Mouse (Mus musculus): ENCODE data around the gene Minos1. TPM values are rescaled to one million over a fixed set of nuclear protein-coding genes. Genes with fewer than 3 reads are reported as not detected.

Gene Minos1
- 429 and 523 TPM in 2 replicates for polyA plus RNA-seq (2015; fragmentation: Nextera tagmentation; extraction: Ambion mirVana)

- under 1% methylated on average over 61 of the region's 63 CpGs for WGBS
These were observed at the start of gene Minos1 for GRCm38 (mm10) chr4:139130701-139131549. Gene Minos1, minus strand, starts transcription at chr4:139131113.

GRCm38 (mm10) chr4:139179731-139180625, 49.1 kb upstream of the Minos1 start:
- no peak overlapping the region for H3K9ac ChIP-seq
- no peak overlapping the region for H3K4me2 ChIP-seq
- no peak overlapping the region for H3K4me3 ChIP-seq
- H3K27me3 ChIP-seq: no peaks in the 10 kb centered on the region
- 92% methylated on average over 17 of the region's 17 CpGs for WGBS
- no peak overlapping the region for H3K27ac ChIP-seq
- no peaks in the 10 kb centered on the region for H3K4me1 ChIP-seq
- no peak for ATAC-seq
- no peaks in the 10 kb centered on the region for H3K36me3 ChIP-seq (ENCODE audit: poor library complexity, severe bottlenecking)
- peaks cover 12% of the 10 kb centered on the region; the same call in 1 of the 2 replicates for H3K9me3 ChIP-seq (replicated peaks)

More at GRCm38 (mm10) chr4:139130701-139131549, at the start of gene Minos1:
- peak within 1 kb of the TSS; percentile 95 for H3K9ac ChIP-seq
- peak within 1 kb of the TSS; percentile 98 for H3K4me2 ChIP-seq
- H3K27me3 ChIP-seq: no peaks in the 10 kb centered on the region
- peaks cover 22% of the 10 kb centered on the region for H3K4me1 ChIP-seq
- H3K9me3 ChIP-seq (replicated peaks): 0 out of 2 replicates have a peak, but pooled peaks cover 6% of the 10 kb centered on the region
- peak within 1 kb of the TSS; percentile 75 for H3K27ac ChIP-seq
- no peaks in the 10 kb centered on the region; the same call in 1 of the 2 replicates for H3K36me3 ChIP-seq (ENCODE audit: poor library complexity, severe bottlenecking)
- H3K4me3 ChIP-seq: peak within 1 kb of the TSS; percentile 98
- ATAC-seq: peak; percentile 98

- H3K4me3 ChIP-seq: no peak overlapping the region
- ATAC-seq: no peak
- H3K27me3 ChIP-seq: no peaks in the 10 kb centered on the region
- no peaks in the 10 kb centered on the region for H3K36me3 ChIP-seq (ENCODE audit: poor library complexity, severe bottlenecking)
- H3K9ac ChIP-seq: no peak overlapping the region
- H3K4me2 ChIP-seq: no peak overlapping the region
- peaks cover 12% of the 10 kb centered on the region; the same call in 1 of the 2 replicates for H3K9me3 ChIP-seq (replicated peaks)
- no peak overlapping the region for H3K27ac ChIP-seq
- 89% methylated on average over 2 of the region's 2 CpGs for WGBS
- H3K4me1 ChIP-seq: no peaks in the 10 kb centered on the region
These were observed 48.3 kb upstream of the Minos1 start for GRCm38 (mm10) chr4:139179218-139179617.

GRCm38 (mm10) chr4:139178377-139178776, 47.5 kb upstream of the Minos1 start:
- Histone ChIP-seq H3K36me3 (ENCODE audit: poor library complexity, severe bottlenecking) (no peaks in the 10 kb centered on the region), H3K27me3 (no peaks in the 10 kb centered on the region), H3K4me2 (no peak overlapping the region), H3K9me3 (replicated peaks) (peaks cover 12% of the 10 kb centered on the region; the same call in 1 of the 2 replicates), H3K4me1 (no peaks in the 10 kb centered on the region), H3K4me3 (no peak overlapping the region), H3K9ac (no peak overlapping the region), H3K27ac (no peak overlapping the region)
- 93% methylated on average over 11 of the region's 11 CpGs for WGBS
- ATAC-seq: no peak

GRCm38 (mm10) chr4:139177921-139178320, 47.0 kb upstream of the Minos1 start:
- Histone ChIP-seq H3K27ac (no peak overlapping the region), H3K4me2 (no peak overlapping the region), H3K9ac (no peak overlapping the region), H3K4me3 (no peak overlapping the region), H3K9me3 (replicated peaks) (peaks cover 12% of the 10 kb centered on the region; the same call in 1 of the 2 replicates), H3K36me3 (ENCODE audit: poor library complexity, severe bottlenecking) (no peaks in the 10 kb centered on the region), H3K4me1 (no peaks in the 10 kb centered on the region), H3K27me3 (no peaks in the 10 kb centered on the region)
- 98% methylated on average over 3 of the region's 3 CpGs for WGBS
- no peak for ATAC-seq

- no peak for ATAC-seq
- 72% methylated on average over 6 of the region's 6 CpGs for WGBS
These were observed 45.1 kb upstream of the Minos1 start for GRCm38 (mm10) chr4:139176023-139176422.

GRCm38 (mm10) chr4:139175061-139175971, 44.4 kb upstream of the Minos1 start:
- Histone ChIP-seq H3K36me3 (ENCODE audit: poor library complexity, severe bottlenecking) (no peaks in the 10 kb centered on the region), H3K9me3 (replicated peaks) (peaks cover 12% of the 10 kb centered on the region; the same call in 1 of the 2 replicates), H3K4me3 (no peak overlapping the region), H3K4me2 (no peak overlapping the region), H3K27me3 (no peaks in the 10 kb centered on the region), H3K27ac (no peak overlapping the region), H3K9ac (no peak overlapping the region), H3K4me1 (no peaks in the 10 kb centered on the region)
- WGBS: 62% methylated on average over 20 of the region's 20 CpGs
- ATAC-seq: no peak

More at GRCm38 (mm10) chr4:139176023-139176422, 45.1 kb upstream of the Minos1 start:
- Histone ChIP-seq H3K27ac (no peak overlapping the region), H3K9ac (no peak overlapping the region), H3K9me3 (replicated peaks) (peaks cover 12% of the 10 kb centered on the region; the same call in 1 of the 2 replicates), H3K4me3 (no peak overlapping the region), H3K36me3 (ENCODE audit: poor library complexity, severe bottlenecking) (no peaks in the 10 kb centered on the region), H3K4me1 (no peaks in the 10 kb centered on the region), H3K27me3 (no peaks in the 10 kb centered on the region), H3K4me2 (no peak overlapping the region)

GRCm38 (mm10) chr4:139169748-139170279, 38.9 kb upstream of the Minos1 start:
- no peak overlapping the region for H3K4me2 ChIP-seq
- no peak for ATAC-seq

GRCm38 (mm10) chr4:139168985-139169747, 38.3 kb upstream of the Minos1 start:
- no peaks in the 10 kb centered on the region for H3K9me3 ChIP-seq (replicated peaks)
- WGBS: 86% methylated on average over 15 of the region's 15 CpGs
- no peak for ATAC-seq
- H3K4me2 ChIP-seq: no peak overlapping the region
- H3K4me1 ChIP-seq: no peaks in the 10 kb centered on the region
- no peak overlapping the region for H3K4me3 ChIP-seq
- H3K9ac ChIP-seq: no peak overlapping the region
- H3K27me3 ChIP-seq: no peaks in the 10 kb centered on the region
- no peak overlapping the region for H3K27ac ChIP-seq
- H3K36me3 ChIP-seq (ENCODE audit: poor library complexity, severe bottlenecking): no peaks in the 10 kb centered on the region

More at GRCm38 (mm10) chr4:139169748-139170279, 38.9 kb upstream of the Minos1 start:
- Histone ChIP-seq H3K27me3 (no peaks in the 10 kb centered on the region), H3K9ac (no peak overlapping the region), H3K36me3 (ENCODE audit: poor library complexity, severe bottlenecking) (no peaks in the 10 kb centered on the region), H3K27ac (no peak overlapping the region), H3K4me3 (no peak overlapping the region), H3K9me3 (replicated peaks) (no peaks in the 10 kb centered on the region), H3K4me1 (no peaks in the 10 kb centered on the region)
- 78% methylated on average over 12 of the region's 12 CpGs for WGBS

- Histone ChIP-seq H3K4me3 (no peak overlapping the region), H3K27ac (no peak overlapping the region), H3K27me3 (no peaks in the 10 kb centered on the region), H3K9ac (no peak overlapping the region), H3K4me2 (no peak overlapping the region), H3K9me3 (replicated peaks) (no peaks in the 10 kb centered on the region), H3K4me1 (no peaks in the 10 kb centered on the region), H3K36me3 (ENCODE audit: poor library complexity, severe bottlenecking) (no peaks in the 10 kb centered on the region)
- WGBS: 74% methylated on average over 8 of the region's 8 CpGs
- ATAC-seq: no peak
These were observed 36.2 kb upstream of the Minos1 start for GRCm38 (mm10) chr4:139167107-139167506.

Data from forebrain, embryonic 13.5 days (tissue).